Mouse (Mus musculus) stomach, postnatal 0 days (tissue): ENCODE measurements around the gene Isg20. TPM values are rescaled to one million over a fixed set of nuclear protein-coding genes. Genes with fewer than 3 reads are reported as not detected.

Experiments
- ATAC-seq: fragments of 200-750 bp; cut with Nextera tagmentation; 2 replicates; pipeline ENCODE4 v1.8.0; 2017; ENCODE audit not compliant: low FRiP score, low TSS enrichment
- DNase-seq: peaks from one replicate; pipeline ENCODE4 v3.0.0-alpha.2; 2016; ENCODE audit warnings: low spot score
- H3K27ac ChIP-seq: fragments of 300-500 bp; sonication (generic); replicated peaks from 2 replicates; pipeline ENCODE4 v1.5.1; 2014; ENCODE audit warnings: mild to moderate bottlenecking, control low read depth
- H3K27me3 ChIP-seq: fragments of 300-500 bp; sonication (generic); 2 replicates; pipeline ENCODE4 v1.6.1; 2014; ENCODE audit warnings: low read length; ENCODE audit not compliant: control insufficient read depth, insufficient read depth
- H3K36me3 ChIP-seq: fragments of 300-500 bp; sonication (generic); 2 replicates; pipeline ENCODE4 v1.6.1; 2014; ENCODE audit warnings: low read length, mixed read lengths; ENCODE audit not compliant: control insufficient read depth, insufficient read depth
- H3K4me1 ChIP-seq: fragments of 300-500 bp; sonication (generic); replicated peaks from 2 replicates; pipeline ENCODE4 v1.6.1; 2014; ENCODE audit warnings: antibody characterized with exemption; ENCODE audit not compliant: control insufficient read depth, insufficient read depth
- H3K4me2 ChIP-seq: fragments of 300-500 bp; sonication (generic); replicated peaks from 2 replicates; pipeline ENCODE4 v1.6.1; 2014; ENCODE audit warnings: low read depth, mild to moderate bottlenecking, control low read depth, moderate library complexity
- H3K4me3 ChIP-seq: fragments of 300-500 bp; sonication (generic); 2 replicates; pipeline ENCODE4 v1.5.1; 2014; ENCODE audit warnings: low read depth, low read length, control low read depth
- H3K9ac ChIP-seq: fragments of 300-500 bp; sonication (generic); 2 replicates; pipeline ENCODE4 v1.6.1; 2014; ENCODE audit warnings: mild to moderate bottlenecking, low read length, control low read depth, mixed read lengths
- H3K9me3 ChIP-seq: fragments of 300-500 bp; sonication (generic); 2 replicates; pipeline ENCODE4 v1.6.1; 2016; ENCODE audit warnings: low read length; ENCODE audit not compliant: control insufficient read depth
- CTCF ChIP-seq: IDR thresholded peaks from 2 replicates; pipeline ENCODE4 v1.5.1; 2016; ENCODE audit warnings: antibody characterized with exemption, low read depth, mild to moderate bottlenecking, moderate library complexity
- EP300 ChIP-seq: optimal IDR thresholded peaks from 2 replicates; pipeline ENCODE3; 2016; ENCODE audit warnings: antibody characterized with exemption
- WGBS: fragments of 180-500 bp; shearing (Covaris S2); extraction: QIAGEN DNeasy Blood & Tissue Kit; methylation state at CpG from one replicate; pipeline ENCODE4 v1.1.7; 2014; 5-methylcytosine and 5-hydroxymethylcytosine counted together
- polyA plus RNA-seq: library from polyadenylated mRNA; unstranded; fragments of >200 nt; fragmentation: Nextera tagmentation; extraction: Ambion mirVana; gene quantifications from 2 replicates; pipeline ENCODE4 v1.2.1, GENCODE M21; 2015

The Isg20 gene
- polyA plus RNA-seq, 1 experiment from 2014 or later, result 10.6 TPM

GRCm38 (mm10) chr7:78914896-78915510, 1.8 kb downstream of the Isg20 start:
- ATAC-seq (no peak), DNase-seq (no peak)
- Histone ChIP-seq H3K9ac (no peak overlapping the region), H3K4me3 (no peak overlapping the region), H3K36me3 (no peaks in the 10 kb centered on the region), H3K27ac (no peak overlapping the region), H3K27me3 (no peaks in the 10 kb centered on the region), H3K4me2 (no peak overlapping the region), H3K4me1 (0 out of 2 replicates have a peak, but pooled peaks cover 9% of the 10 kb centered on the region), H3K9me3 (no peaks in the 10 kb centered on the region)
- WGBS, result 66% methylated on average over 11 of the region's 11 CpGs
- no peak for TF ChIP-seq CTCF
- no peak for TF ChIP-seq EP300

- no peak overlapping the region for H3K4me2 ChIP-seq
- H3K27me3 ChIP-seq, result no peaks in the 10 kb centered on the region
- H3K4me1 ChIP-seq, result 0 out of 2 replicates have a peak, but pooled peaks cover 4% of the 10 kb centered on the region
- H3K4me3 ChIP-seq, result no peak overlapping the region
- no peak overlapping the region for H3K27ac ChIP-seq
- DNase-seq (no peak), ATAC-seq (0 out of 2 replicates have a peak, but pooled peaks have one; percentile 22)
- H3K36me3 ChIP-seq, result no peaks in the 10 kb centered on the region
- 41% methylated on average over 4 of the region's 4 CpGs for WGBS
- H3K9me3 ChIP-seq, result no peaks in the 10 kb centered on the region
- H3K9ac ChIP-seq, result no peak overlapping the region
- TF ChIP-seq EP300 (no peak), CTCF (no peak)
Measured at GRCm38 (mm10) chr7:78918686-78919085, 5.5 kb downstream of the Isg20 start.

GRCm38 (mm10) chr7:78922506-78922905, 9.3 kb downstream of the Isg20 start:
- no peaks in the 10 kb centered on the region for H3K27me3 ChIP-seq
- no peak overlapping the region for H3K27ac ChIP-seq
- TF ChIP-seq CTCF (no peak), EP300 (no peak)
- H3K36me3 ChIP-seq, result no peaks in the 10 kb centered on the region
- no peak overlapping the region for H3K4me3 ChIP-seq
- WGBS, result 53% methylated on average over 7 of the region's 7 CpGs
- no peak overlapping the region for H3K9ac ChIP-seq
- ATAC-seq (no peak), DNase-seq (no peak)
- H3K9me3 ChIP-seq, result no peaks in the 10 kb centered on the region
- no peaks in the 10 kb centered on the region for H3K4me1 ChIP-seq
- no peak overlapping the region for H3K4me2 ChIP-seq

- H3K4me3 ChIP-seq, result no peak overlapping the region
- H3K27me3 ChIP-seq, result no peaks in the 10 kb centered on the region
- TF ChIP-seq CTCF, result peak; percentile 98
- no peak for TF ChIP-seq EP300
- no peaks in the 10 kb centered on the region for H3K36me3 ChIP-seq
- no peaks in the 10 kb centered on the region for H3K9me3 ChIP-seq
- H3K4me1 ChIP-seq, result no peaks in the 10 kb centered on the region
- no peak overlapping the region for H3K4me2 ChIP-seq
- 9% methylated on average over 6 of the region's 6 CpGs for WGBS
- no peak overlapping the region for H3K9ac ChIP-seq
- no peak overlapping the region for H3K27ac ChIP-seq
- ATAC-seq, result peak; percentile 45; the same call in 1 of the 2 replicates
- DNase-seq, result peak; percentile 76
Measured at GRCm38 (mm10) chr7:78924300-78924699, 11.1 kb downstream of the Isg20 start.

GRCm38 (mm10) chr7:78924796-78925195, 11.6 kb downstream of the Isg20 start:
- no peak for DNase-seq
- H3K36me3 ChIP-seq, result no peaks in the 10 kb centered on the region
- 75% methylated on average over 7 of the region's 7 CpGs for WGBS
- H3K9me3 ChIP-seq, result no peaks in the 10 kb centered on the region
- no peak for ATAC-seq
- no peak overlapping the region for H3K27ac ChIP-seq
- H3K4me1 ChIP-seq, result no peaks in the 10 kb centered on the region
- no peak overlapping the region for H3K9ac ChIP-seq
- H3K27me3 ChIP-seq, result no peaks in the 10 kb centered on the region
- no peak overlapping the region for H3K4me2 ChIP-seq
- H3K4me3 ChIP-seq, result no peak overlapping the region
- TF ChIP-seq CTCF (no peak), EP300 (no peak)

- Histone ChIP-seq H3K9me3 (no peaks in the 10 kb centered on the region), H3K36me3 (no peaks in the 10 kb centered on the region), H3K4me2 (no peak overlapping the region), H3K4me3 (no peak overlapping the region), H3K27me3 (no peaks in the 10 kb centered on the region), H3K27ac (no peak overlapping the region), H3K4me1 (no peaks in the 10 kb centered on the region), H3K9ac (no peak overlapping the region)
- no peak for DNase-seq
- 74% methylated on average over 7 of the region's 7 CpGs for WGBS
- TF ChIP-seq EP300 (no peak), CTCF (no peak)
- no peak for ATAC-seq
Measured at GRCm38 (mm10) chr7:78925680-78926079, 12.5 kb downstream of the Isg20 start.
